Mouse (Mus musculus) midbrain, embryonic 15.5 days (tissue): ENCODE measurements at regions not wholly inside any gene's neighbourhood (a gene's known extent, or its start where the extent isn't known, plus 50 kb on each side); places are given as distances from the start of the nearest gene placed in this dataset.

Experiments used
- ATAC-seq: fragments of 200-750 bp; cut with Nextera tagmentation; replicated peaks from 2 replicates; pipeline ENCODE4 v1.8.0; 2017; ENCODE audit warnings: moderate TSS enrichment
- H3K27ac ChIP-seq: fragments of 300-500 bp; sonication (generic); 2 replicates; pipeline ENCODE4 v1.5.1; 2015; ENCODE audit warnings: mild to moderate bottlenecking, inconsistent platforms
- H3K27me3 ChIP-seq: fragments of 300-500 bp; sonication (generic); replicated peaks from 2 replicates; pipeline ENCODE4 v1.6.1; 2015; ENCODE audit warnings: inconsistent platforms
- H3K36me3 ChIP-seq: fragments of 300-500 bp; sonication (generic); replicated peaks from 2 replicates; pipeline ENCODE4 v1.6.1; 2015; ENCODE audit warnings: inconsistent platforms
- H3K4me1 ChIP-seq: fragments of 300-500 bp; sonication (generic); 2 replicates; pipeline ENCODE4 v1.6.1; 2015; ENCODE audit warnings: inconsistent platforms
- H3K4me2 ChIP-seq: fragments of 300-500 bp; sonication (generic); 2 replicates; pipeline ENCODE4 v1.6.1; 2015; ENCODE audit warnings: inconsistent platforms, mild to moderate bottlenecking, moderate library complexity
- H3K4me3 ChIP-seq: fragments of 300-500 bp; sonication (generic); 2 replicates; pipeline ENCODE4 v1.5.1; 2015; ENCODE audit warnings: mild to moderate bottlenecking, inconsistent platforms
- H3K9ac ChIP-seq: fragments of 300-500 bp; sonication (generic); 2 replicates; pipeline ENCODE4 v1.6.1; 2015; ENCODE audit warnings: mild to moderate bottlenecking, inconsistent platforms
- H3K9me3 ChIP-seq: fragments of 300-500 bp; sonication (generic); 2 replicates; pipeline ENCODE4 v1.6.1; 2016; ENCODE audit warnings: inconsistent platforms
- WGBS: fragments of 180-500 bp; shearing (Covaris S2); methylation state at CpG from one replicate; pipeline ENCODE4 v1.1.7; 2015; ENCODE audit warnings: mixed read lengths; 5-methylcytosine and 5-hydroxymethylcytosine counted together

DNA sequence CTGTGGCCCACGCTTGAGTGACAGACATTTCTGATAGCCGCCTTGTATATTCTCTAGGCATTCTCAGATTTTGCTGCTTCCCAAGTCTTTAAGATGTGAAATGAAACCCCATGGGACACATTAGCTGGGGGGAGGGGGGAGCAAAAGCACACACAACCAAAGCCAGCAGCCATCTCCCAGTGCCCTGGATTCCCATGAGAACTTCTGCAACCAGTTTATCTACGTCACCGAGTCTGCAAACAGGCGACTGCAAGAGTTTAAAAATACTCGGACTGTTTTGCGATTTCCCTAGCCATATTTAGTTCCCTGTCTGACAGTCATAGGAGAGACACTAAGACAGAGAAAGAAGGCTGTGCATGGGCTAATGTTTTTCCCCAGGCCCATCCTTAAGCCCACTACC, 52.3 kb upstream of the Hddc2 start:
- H3K4me2 ChIP-seq, result no peak overlapping the region
- ATAC-seq, result 0 out of 2 replicates have a peak, but pooled peaks have one; percentile 27
- no peaks in the 10 kb centered on the region for H3K4me1 ChIP-seq
- H3K4me3 ChIP-seq, result no peak overlapping the region
- no peaks in the 10 kb centered on the region for H3K9me3 ChIP-seq
- no peaks in the 10 kb centered on the region for H3K36me3 ChIP-seq
- 81% methylated on average over 7 of the region's 7 CpGs for WGBS
- H3K9ac ChIP-seq, result no peak overlapping the region
- no peak overlapping the region for H3K27ac ChIP-seq
- H3K27me3 ChIP-seq, result no peaks in the 10 kb centered on the region
